Mouse (Mus musculus) stomach, embryonic 15.5 days (tissue): ENCODE results near the gene Psmd14. TPM values are rescaled to one million over a fixed set of nuclear protein-coding genes. Genes with fewer than 3 reads are reported as not detected.

Experiments used
- ATAC-seq: fragments of 200-750 bp; cut with Nextera tagmentation; 2 replicates; pipeline ENCODE4 v1.8.0; 2017; ENCODE audit warnings: low read depth, moderate number of reproducible peaks, moderate TSS enrichment; ENCODE audit not compliant: insufficient read depth, low FRiP score
- H3K27ac ChIP-seq: fragments of 300-500 bp; sonication (generic); 2 replicates; pipeline ENCODE4 v1.5.1; 2015; ENCODE audit warnings: mild to moderate bottlenecking, inconsistent platforms
- H3K27me3 ChIP-seq: fragments of 300-500 bp; sonication (generic); replicated peaks from 2 replicates; pipeline ENCODE4 v1.6.1; 2015; ENCODE audit warnings: inconsistent platforms
- H3K36me3 ChIP-seq: fragments of 300-500 bp; sonication (generic); 2 replicates; pipeline ENCODE4 v1.6.1; 2015; ENCODE audit warnings: inconsistent platforms
- H3K4me1 ChIP-seq: fragments of 300-500 bp; sonication (generic); 2 replicates; pipeline ENCODE4 v1.6.1; 2015; ENCODE audit warnings: inconsistent platforms
- H3K4me2 ChIP-seq: fragments of 300-500 bp; sonication (generic); 2 replicates; pipeline ENCODE4 v1.6.1; 2015; ENCODE audit warnings: mild to moderate bottlenecking, inconsistent platforms
- H3K4me3 ChIP-seq: fragments of 300-500 bp; sonication (generic); replicated peaks from 2 replicates; pipeline ENCODE4 v1.5.1; 2015; ENCODE audit warnings: inconsistent platforms
- H3K9ac ChIP-seq: fragments of 300-500 bp; sonication (generic); 2 replicates; pipeline ENCODE4 v1.6.1; 2015; ENCODE audit warnings: inconsistent platforms
- H3K9me3 ChIP-seq: fragments of 300-500 bp; sonication (generic); 2 replicates; pipeline ENCODE4 v1.6.1; 2016; ENCODE audit warnings: inconsistent platforms
- WGBS: fragments of 180-500 bp; shearing (Covaris S2); methylation state at CpG from one replicate; pipeline ENCODE4 v1.1.7; 2015; 5-methylcytosine and 5-hydroxymethylcytosine counted together
- polyA plus RNA-seq: library from polyadenylated mRNA; unstranded; fragments of >200 nt; fragmentation: Nextera tagmentation; extraction: Ambion mirVana; gene quantifications from 2 replicates; pipeline ENCODE4 v1.2.1, GENCODE M21; 2015

Gene Psmd14
- polyA plus RNA-seq, 1 experiment from 2014 or later, result 180 TPM

- Histone ChIP-seq H3K4me3 (no peak overlapping the region), H3K9me3 (no peaks in the 10 kb centered on the region), H3K9ac (no peak overlapping the region), H3K27me3 (peaks cover 69% of the 10 kb centered on the region), H3K4me1 (peaks cover 21% of the 10 kb centered on the region), H3K27ac (no peak overlapping the region), H3K36me3 (no peaks in the 10 kb centered on the region), H3K4me2 (no peak overlapping the region)
- no peak for ATAC-seq
- 23% methylated on average over 2 of the region's 2 CpGs for WGBS
Measured at GRCm38 (mm10) chr2:61807781-61808180, 96.3 kb downstream of the Psmd14 start.

GRCm38 (mm10) chr2:61808776-61809175 is 97.3 kb downstream of the Psmd14 start:
- WGBS, result 2% methylated on average over 6 of the region's 6 CpGs
- no peak overlapping the region for H3K4me2 ChIP-seq
- H3K9me3 ChIP-seq, result no peaks in the 10 kb centered on the region
- H3K4me3 ChIP-seq, result no peak overlapping the region
- peaks cover 65% of the 10 kb centered on the region for H3K27me3 ChIP-seq
- ATAC-seq, result no peak
- no peaks in the 10 kb centered on the region for H3K36me3 ChIP-seq
- no peak overlapping the region for H3K9ac ChIP-seq
- H3K4me1 ChIP-seq, result peaks cover 21% of the 10 kb centered on the region
- H3K27ac ChIP-seq, result no peak overlapping the region

- Histone ChIP-seq H3K27me3 (peaks cover 68% of the 10 kb centered on the region), H3K4me2 (no peak overlapping the region), H3K27ac (no peak overlapping the region), H3K9ac (no peak overlapping the region), H3K36me3 (no peaks in the 10 kb centered on the region), H3K9me3 (no peaks in the 10 kb centered on the region), H3K4me1 (peaks cover 21% of the 10 kb centered on the region), H3K4me3 (no peak overlapping the region)
- ATAC-seq, result no peak
- 2% methylated on average over 1 of the region's 1 CpGs for WGBS
Measured at GRCm38 (mm10) chr2:61809381-61809780, 97.9 kb downstream of the Psmd14 start.

GRCm38 (mm10) chr2:61810751-61811150 is 99.3 kb downstream of the Psmd14 start:
- Histone ChIP-seq H3K27ac (no peak overlapping the region), H3K36me3 (no peaks in the 10 kb centered on the region), H3K4me3 (no peak overlapping the region), H3K9me3 (no peaks in the 10 kb centered on the region), H3K4me1 (peaks cover 17% of the 10 kb centered on the region), H3K4me2 (no peak overlapping the region), H3K27me3 (peaks cover 72% of the 10 kb centered on the region), H3K9ac (no peak overlapping the region)
- 47% methylated on average over 4 of the region's 4 CpGs for WGBS
- ATAC-seq, result no peak

GRCm38 (mm10) chr2:61811163-61811506 is 99.6 kb downstream of the Psmd14 start:
- Histone ChIP-seq H3K9me3 (no peaks in the 10 kb centered on the region), H3K4me1 (peaks cover 19% of the 10 kb centered on the region), H3K27ac (no peak overlapping the region), H3K4me2 (peak overlapping the region; percentile 95), H3K36me3 (no peaks in the 10 kb centered on the region), H3K4me3 (peak overlapping the region; percentile 50; the same call in 1 of the 2 replicates), H3K27me3 (peaks cover 73% of the 10 kb centered on the region), H3K9ac (no peak overlapping the region)
- WGBS, result 24% methylated on average over 8 of the region's 8 CpGs
- no peak for ATAC-seq

GRCm38 (mm10) chr2:61811507-61812421 is 100.3 kb downstream of the Psmd14 start:
- Histone ChIP-seq H3K27me3 (peaks cover 70% of the 10 kb centered on the region), H3K36me3 (no peaks in the 10 kb centered on the region), H3K4me3 (peak overlapping the region; percentile 50), H3K9me3 (no peaks in the 10 kb centered on the region), H3K27ac (no peak overlapping the region), H3K4me2 (peak overlapping the region; percentile 95), H3K4me1 (peaks cover 19% of the 10 kb centered on the region), H3K9ac (peak overlapping the region; percentile 19; the same call in 1 of the 2 replicates)
- ATAC-seq, result peak; percentile 79
- WGBS, result 1% methylated on average over 120 of the region's 121 CpGs

GRCm38 (mm10) chr2:61812536-61812935 is 101.0 kb downstream of the Psmd14 start:
- H3K4me1 ChIP-seq, result peaks cover 19% of the 10 kb centered on the region
- no peaks in the 10 kb centered on the region for H3K9me3 ChIP-seq
- no peak overlapping the region for H3K27ac ChIP-seq
- H3K4me3 ChIP-seq, result peak overlapping the region; percentile 50
- WGBS, result 7% methylated on average over 12 of the region's 12 CpGs
- no peak for ATAC-seq
- no peaks in the 10 kb centered on the region for H3K36me3 ChIP-seq
- peak overlapping the region; percentile 95 for H3K4me2 ChIP-seq
- H3K27me3 ChIP-seq, result peaks cover 63% of the 10 kb centered on the region
- H3K9ac ChIP-seq, result 0 out of 2 replicates have a peak overlapping the region, but pooled peaks have one; percentile 19

- Histone ChIP-seq H3K4me1 (peaks cover 19% of the 10 kb centered on the region), H3K4me3 (no peak overlapping the region), H3K4me2 (no peak overlapping the region), H3K27me3 (peaks cover 62% of the 10 kb centered on the region), H3K9ac (no peak overlapping the region), H3K36me3 (no peaks in the 10 kb centered on the region), H3K9me3 (no peaks in the 10 kb centered on the region), H3K27ac (no peak overlapping the region)
- WGBS, result 10% methylated on average over 6 of the region's 6 CpGs
- no peak for ATAC-seq
Measured at GRCm38 (mm10) chr2:61813106-61813505, 101.6 kb downstream of the Psmd14 start.

- H3K27ac ChIP-seq, result no peak overlapping the region
- peaks cover 19% of the 10 kb centered on the region for H3K4me1 ChIP-seq
- H3K4me2 ChIP-seq, result no peak overlapping the region
- no peaks in the 10 kb centered on the region for H3K9me3 ChIP-seq
- H3K36me3 ChIP-seq, result no peaks in the 10 kb centered on the region
- 20% methylated on average over 1 of the region's 1 CpGs for WGBS
- H3K27me3 ChIP-seq, result peaks cover 62% of the 10 kb centered on the region
- no peak for ATAC-seq
- no peak overlapping the region for H3K4me3 ChIP-seq
- no peak overlapping the region for H3K9ac ChIP-seq
Measured at GRCm38 (mm10) chr2:61813521-61813920, 102.0 kb downstream of the Psmd14 start.

- H3K9ac ChIP-seq, result no peak overlapping the region
- no peaks in the 10 kb centered on the region for H3K9me3 ChIP-seq
- peaks cover 49% of the 10 kb centered on the region for H3K27me3 ChIP-seq
- H3K36me3 ChIP-seq, result no peaks in the 10 kb centered on the region
- H3K4me1 ChIP-seq, result peaks cover 19% of the 10 kb centered on the region
- peak overlapping the region; percentile 44 for H3K4me3 ChIP-seq
- ATAC-seq, result peak; percentile 67; the same call in 1 of the 2 replicates
- peak overlapping the region; percentile 92 for H3K4me2 ChIP-seq
- 3% methylated on average over 44 of the region's 50 CpGs for WGBS
- H3K27ac ChIP-seq, result no peak overlapping the region
Measured at GRCm38 (mm10) chr2:61814548-61815473, 103.3 kb downstream of the Psmd14 start.

GRCm38 (mm10) chr2:61815583-61816313 is 104.3 kb downstream of the Psmd14 start:
- Histone ChIP-seq H3K27me3 (peaks cover 39% of the 10 kb centered on the region), H3K4me2 (peak overlapping the region; percentile 92), H3K9ac (no peak overlapping the region), H3K36me3 (no peaks in the 10 kb centered on the region), H3K4me1 (peaks cover 19% of the 10 kb centered on the region), H3K27ac (no peak overlapping the region), H3K9me3 (no peaks in the 10 kb centered on the region), H3K4me3 (peak overlapping the region; percentile 44)
- 0 out of 2 replicates have a peak, but pooled peaks have one; percentile 21 for ATAC-seq
- 14% methylated on average over 65 of the region's 66 CpGs for WGBS
